ENCODE assay signal across 8 mouse cellular contexts in the genomic region with DNA sequence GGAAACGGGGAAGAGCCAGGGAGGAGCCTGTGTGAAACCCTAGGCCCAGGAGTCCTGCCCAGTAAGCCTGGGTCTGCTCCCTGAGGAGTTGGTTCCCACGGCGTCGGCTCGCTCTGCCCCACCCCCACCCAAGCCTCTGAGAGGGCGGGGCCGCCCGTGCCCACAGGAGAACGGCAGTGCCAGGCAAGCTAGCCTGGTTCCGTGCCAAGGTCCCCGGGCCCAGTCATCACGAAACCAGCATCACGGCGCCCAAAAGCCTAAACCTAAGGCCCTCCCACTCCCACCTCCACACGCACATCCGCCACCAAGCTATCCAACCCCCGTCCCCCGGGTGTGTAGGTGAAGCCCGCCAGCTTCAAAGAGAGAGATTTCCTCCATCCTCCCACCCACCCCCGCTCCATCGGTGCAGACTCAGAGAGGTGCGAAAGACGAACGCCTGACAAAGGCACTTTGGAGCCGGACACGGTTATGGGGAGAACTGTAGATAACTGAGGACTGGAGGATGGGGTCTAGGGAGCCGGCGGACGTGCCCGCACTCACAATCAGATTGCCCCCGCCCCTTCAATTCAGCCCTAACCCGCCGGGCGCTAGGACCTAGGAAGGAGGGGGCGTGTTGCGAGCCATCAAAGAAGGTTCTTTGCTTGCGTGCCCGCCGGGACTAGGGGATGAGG. TPM values are rescaled to one million over a fixed set of nuclear protein-coding genes. Genes with fewer than 3 reads are reported as not detected.
DNase-seq lines count a peak whose midpoint lies in the region; ATAC-seq lines count a peak whose summit lies in the region.

No protein-coding gene starts in this region.

- H3K27ac ChIP-seq in embryonic facial prominence, embryonic 14.5 days (replicated peaks; ENCODE audit: low read depth, low read length), result peak overlapping the region; percentile 91
- H3K27ac ChIP-seq in limb, embryonic 13.5 days, result peak overlapping the region; percentile 92
- H3K27ac ChIP-seq in midbrain, embryonic 15.5 days, result peak overlapping the region; percentile 99

- H3K36me3 ChIP-seq in embryonic facial prominence, embryonic 14.5 days (ENCODE audit: control insufficient read depth, insufficient read depth, low read length), result peaks cover 3% of the 10 kb centered on the region; the same call in 1 of the 2 replicates
- peaks cover 13% of the 10 kb centered on the region for H3K36me3 ChIP-seq in limb, embryonic 13.5 days
- no peaks in the 10 kb centered on the region for H3K36me3 ChIP-seq in midbrain, embryonic 15.5 days (replicated peaks)

- peak overlapping the region; percentile 62 for H3K4me3 ChIP-seq in embryonic facial prominence, embryonic 14.5 days (ENCODE audit: low read depth, low read length)
- peak overlapping the region; percentile 72 for H3K4me3 ChIP-seq in limb, embryonic 13.5 days
- peak overlapping the region; percentile 69 for H3K4me3 ChIP-seq in midbrain, embryonic 15.5 days

- no peaks in the 10 kb centered on the region for H3K9me3 ChIP-seq in embryonic facial prominence, embryonic 14.5 days (ENCODE audit: control insufficient read depth, low read length)
- no peaks in the 10 kb centered on the region for H3K9me3 ChIP-seq in limb, embryonic 13.5 days
- no peaks in the 10 kb centered on the region for H3K9me3 ChIP-seq in midbrain, embryonic 15.5 days

- peak; percentile 74 for DNase-seq in A20 (ENCODE audit: low read depth, low spot score)
- peak; percentile 34 to 51 for DNase-seq in adrenal gland, postnatal 4 days (ENCODE audit: low spot score in 2 of 2)
- peak; percentile 95 for DNase-seq in embryonic facial prominence, embryonic 14.5 days (ENCODE audit: low spot score)
- DNase-seq in heart, adult 9 months (ENCODE audit: low spot score in 2 of 2), result peak; percentile 51 to 58
- DNase-seq in kidney, adult 9 months, result peak; percentile 52
- DNase-seq in spleen, postnatal 10 days (ENCODE audit: low spot score in 2 of 2), result peak; percentile 79 to 80

- ATAC-seq in embryonic facial prominence, embryonic 14.5 days (ENCODE audit: low read depth), result peak; percentile 82
- ATAC-seq in limb, embryonic 13.5 days (ENCODE audit: low FRiP score, low read depth), result peak; percentile 62
- peak; percentile 86 for ATAC-seq in midbrain, embryonic 15.5 days (replicated peaks)

- peak overlapping the region; percentile 72 for H3K9ac ChIP-seq in embryonic facial prominence, embryonic 14.5 days (ENCODE audit: low read depth, low read length)
- H3K9ac ChIP-seq in limb, embryonic 13.5 days, result peak overlapping the region; percentile 72
- H3K9ac ChIP-seq in midbrain, embryonic 15.5 days, result peak overlapping the region; percentile 68

- WGBS in embryonic facial prominence, embryonic 14.5 days, result 1% methylated on average over 27 of the region's 39 CpGs
- WGBS in limb, embryonic 13.5 days, result under 1% methylated on average over 39 of the region's 39 CpGs
- under 1% methylated on average over 39 of the region's 39 CpGs for WGBS in midbrain, embryonic 15.5 days

- H3K4me1 ChIP-seq in embryonic facial prominence, embryonic 14.5 days (ENCODE audit: control insufficient read depth, insufficient read depth, low read length), result peaks cover 9% of the 10 kb centered on the region; the same call in 1 of the 2 replicates
- H3K4me1 ChIP-seq in limb, embryonic 13.5 days, result peaks cover 32% of the 10 kb centered on the region
- H3K4me1 ChIP-seq in midbrain, embryonic 15.5 days, result peaks cover 46% of the 10 kb centered on the region

- H3K27me3 ChIP-seq in embryonic facial prominence, embryonic 14.5 days (replicated peaks; ENCODE audit: control insufficient read depth, insufficient read depth, low read length), result no peaks in the 10 kb centered on the region
- H3K27me3 ChIP-seq in limb, embryonic 13.5 days, result no peaks in the 10 kb centered on the region
- no peaks in the 10 kb centered on the region for H3K27me3 ChIP-seq in midbrain, embryonic 15.5 days (replicated peaks)

- H3K4me2 ChIP-seq in embryonic facial prominence, embryonic 14.5 days (ENCODE audit: low read depth, low read length), result peak overlapping the region; percentile 72
- peak overlapping the region; percentile 91 for H3K4me2 ChIP-seq in limb, embryonic 13.5 days (replicated peaks)
- peak overlapping the region; percentile 91 for H3K4me2 ChIP-seq in midbrain, embryonic 15.5 days

RNA-seq across cellular contexts. Expression of gene Mpp2, which starts 1.1 kb away (rescaled TPM):
- total RNA-seq in adrenal gland, postnatal 4 days (2021), result 10 to 100 TPM in 1 of 2 experiments, 1 to 10 TPM in 1; 8.8 to 11.5 TPM
- polyA plus RNA-seq in embryonic facial prominence, embryonic 14.5 days (2014; fragmentation: Nextera tagmentation; extraction: Ambion mirVana), result 7.6 and 8.4 TPM in 2 replicates
- 13.4 and 13.5 TPM in 2 replicates for polyA plus RNA-seq in limb, embryonic 13.5 days (2015; fragmentation: Nextera tagmentation; extraction: Ambion mirVana)
- polyA plus RNA-seq in midbrain, embryonic 15.5 days (2015; fragmentation: Nextera tagmentation; extraction: Ambion mirVana), result 33.4 and 36.4 TPM in 2 replicates

RNA-seq across cellular contexts. Expression of gene Ppy, which starts 13.9 kb away (rescaled TPM):
- 1 to 10 TPM in 1 of 2 experiments, not detected in 1; 7.4 TPM for total RNA-seq in adrenal gland, postnatal 4 days (2021)
- polyA plus RNA-seq in embryonic facial prominence, embryonic 14.5 days (2014; fragmentation: Nextera tagmentation; extraction: Ambion mirVana), result not detected in 2 replicates
- polyA plus RNA-seq in limb, embryonic 13.5 days (2015; fragmentation: Nextera tagmentation; extraction: Ambion mirVana), result not detected in 2 replicates
- polyA plus RNA-seq in midbrain, embryonic 15.5 days (2015; fragmentation: Nextera tagmentation; extraction: Ambion mirVana), result not detected in 2 replicates

RNA-seq across cellular contexts. Expression of gene Pyy, which starts 20.4 kb away (rescaled TPM):
- 10 to 100 TPM in 1 of 2 experiments, not detected in 1; 25.9 TPM for total RNA-seq in adrenal gland, postnatal 4 days (2021)
- polyA plus RNA-seq in embryonic facial prominence, embryonic 14.5 days (2014; fragmentation: Nextera tagmentation; extraction: Ambion mirVana), result 0.58 and 0.90 TPM in 2 replicates
- not detected in 2 replicates for polyA plus RNA-seq in limb, embryonic 13.5 days (2015; fragmentation: Nextera tagmentation; extraction: Ambion mirVana)
- polyA plus RNA-seq in midbrain, embryonic 15.5 days (2015; fragmentation: Nextera tagmentation; extraction: Ambion mirVana), result not detected in 2 replicates

RNA-seq across cellular contexts. Expression of gene Cd300lg, which starts 45.9 kb away (rescaled TPM):
- 10 to 100 TPM; 10.7 to 15.6 TPM for total RNA-seq in adrenal gland, postnatal 4 days (2021)
- polyA plus RNA-seq in embryonic facial prominence, embryonic 14.5 days (2014; fragmentation: Nextera tagmentation; extraction: Ambion mirVana), result 0.70 and 0.85 TPM in 2 replicates
- polyA plus RNA-seq in limb, embryonic 13.5 days (2015; fragmentation: Nextera tagmentation; extraction: Ambion mirVana), result 0.49 and 0.78 TPM in 2 replicates
- polyA plus RNA-seq in midbrain, embryonic 15.5 days (2015; fragmentation: Nextera tagmentation; extraction: Ambion mirVana), result 0.31 and 0.43 TPM in 2 replicates

RNA-seq across cellular contexts. Expression of gene Nags, which starts 58.1 kb away (rescaled TPM):
- 1 to 10 TPM; 1.3 to 3.1 TPM for total RNA-seq in adrenal gland, postnatal 4 days (2021)
- 0.28 and 0.49 TPM in 2 replicates for polyA plus RNA-seq in embryonic facial prominence, embryonic 14.5 days (2014; fragmentation: Nextera tagmentation; extraction: Ambion mirVana)
- 0.14 TPM in 1 of 2 replicates, not detected in the other for polyA plus RNA-seq in limb, embryonic 13.5 days (2015; fragmentation: Nextera tagmentation; extraction: Ambion mirVana)
- polyA plus RNA-seq in midbrain, embryonic 15.5 days (2015; fragmentation: Nextera tagmentation; extraction: Ambion mirVana), result 0.10 and 0.30 TPM in 2 replicates

Comparison
In these comparisons a context has a peak if more than half of its experiments do, and no peak if none do; other contexts are left out.
1. Peak in every context shown above with its lines: DNase-seq, ATAC-seq, H3K4me3 ChIP-seq and H3K27ac ChIP-seq.
2. DNase-seq: peak in every context shown above with its lines; median percentile 95 in embryonic facial prominence, embryonic 14.5 days; 80 in spleen, postnatal 10 days; 74 in A20; 54 in heart, adult 9 months; 52 in kidney, adult 9 months; 42 in adrenal gland, postnatal 4 days.